Mouse (Mus musculus) neural tube, embryonic 15.5 days (tissue): Measurements from ENCODE around the gene Gas6. TPM values are rescaled to one million over a fixed set of nuclear protein-coding genes. Genes with fewer than 3 reads are reported as not detected.

Experiments used
- ATAC-seq: fragments of 200-750 bp; cut with Nextera tagmentation; 2 replicates; pipeline ENCODE4 v1.8.0; 2017; ENCODE audit warnings: mild to moderate bottlenecking, moderate TSS enrichment, moderate library complexity; ENCODE audit not compliant: low FRiP score
- H3K27ac ChIP-seq: fragments of 300-500 bp; sonication (generic); replicated peaks from 2 replicates; pipeline ENCODE4 v1.5.1; 2015; ENCODE audit warnings: mild to moderate bottlenecking, inconsistent platforms
- H3K27me3 ChIP-seq: fragments of 300-500 bp; sonication (generic); replicated peaks from 2 replicates; pipeline ENCODE4 v1.6.1; 2015; ENCODE audit warnings: inconsistent platforms
- H3K36me3 ChIP-seq: fragments of 300-500 bp; sonication (generic); 2 replicates; pipeline ENCODE4 v1.6.1; 2015; ENCODE audit warnings: inconsistent platforms
- H3K4me1 ChIP-seq: fragments of 300-500 bp; sonication (generic); 2 replicates; pipeline ENCODE4 v1.6.1; 2015; ENCODE audit warnings: inconsistent platforms
- H3K4me2 ChIP-seq: fragments of 300-500 bp; sonication (generic); 2 replicates; pipeline ENCODE4 v1.6.1; 2015; ENCODE audit warnings: inconsistent platforms, mild to moderate bottlenecking, moderate library complexity
- H3K4me3 ChIP-seq: fragments of 300-500 bp; sonication (generic); replicated peaks from 2 replicates; pipeline ENCODE4 v1.5.1; 2015; ENCODE audit warnings: mild to moderate bottlenecking, inconsistent platforms
- H3K9ac ChIP-seq: fragments of 300-500 bp; sonication (generic); replicated peaks from 2 replicates; pipeline ENCODE4 v1.6.1; 2015; ENCODE audit warnings: mild to moderate bottlenecking, inconsistent platforms
- H3K9me3 ChIP-seq: fragments of 300-500 bp; sonication (generic); replicated peaks from 2 replicates; pipeline ENCODE4 v1.6.1; 2016; ENCODE audit warnings: inconsistent platforms
- WGBS: fragments of 180-500 bp; shearing (Covaris S2); methylation state at CpG from one replicate; pipeline ENCODE4 v1.1.7; 2015; ENCODE audit warnings: mixed read lengths; 5-methylcytosine and 5-hydroxymethylcytosine counted together
- polyA plus RNA-seq: library from polyadenylated mRNA; unstranded; fragments of >200 nt; fragmentation: Nextera tagmentation; extraction: Ambion mirVana; gene quantifications from 2 replicates; pipeline ENCODE4 v1.2.1, GENCODE M21; 2015

The Gas6 gene
- polyA plus RNA-seq = 59.1 and 88.5 TPM in 2 replicates

DNA sequence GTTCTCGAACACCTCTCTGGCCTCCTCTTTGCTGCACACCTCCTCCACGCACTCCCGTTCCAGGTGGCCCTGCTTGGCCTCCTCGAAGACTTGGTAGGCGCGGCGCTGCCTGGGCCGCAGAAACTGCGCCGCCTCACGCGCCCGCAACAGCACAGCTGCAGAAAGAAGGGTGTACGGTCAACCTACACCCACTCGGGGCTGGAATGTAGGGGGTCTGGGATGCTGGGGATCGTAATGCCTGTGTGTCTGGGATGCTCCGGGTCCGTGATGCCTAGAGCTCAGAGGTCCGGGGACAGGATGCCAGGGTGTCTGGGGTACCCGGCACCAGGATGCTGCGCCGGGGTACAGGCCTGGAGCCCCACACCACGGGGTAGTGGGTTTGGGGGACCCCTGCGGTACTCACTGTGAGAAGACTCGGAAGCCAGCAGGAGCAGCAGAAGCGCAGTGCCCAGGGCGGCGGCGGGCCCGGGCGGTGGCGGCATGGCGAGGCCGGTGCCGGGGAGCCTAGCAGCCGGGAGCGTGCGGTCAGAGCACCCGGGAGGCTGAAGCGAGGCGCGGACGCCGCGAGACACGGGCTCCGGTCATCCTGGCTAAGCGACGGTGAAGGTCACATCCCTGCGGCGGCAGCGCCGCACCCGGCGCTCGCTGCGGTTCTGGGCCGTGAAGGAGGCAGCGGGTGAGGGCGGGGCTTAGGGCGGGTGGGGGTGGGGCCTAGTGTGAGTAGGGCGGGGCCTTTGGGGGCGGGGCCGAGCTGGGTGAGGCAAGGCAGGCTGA lies at the start of gene Gas6:
Gas6 (minus strand) TSS at position 633 of the 774 bp plus-strand sequence.
- Histone ChIP-seq H3K27me3 (0 out of 2 replicates have a peak, but pooled peaks cover 17% of the 10 kb centered on the region), H3K4me1 (peaks cover 32% of the 10 kb centered on the region), H3K4me3 (peak within 1 kb of the TSS; percentile 56), H3K9me3 (no peaks in the 10 kb centered on the region), H3K36me3 (no peaks in the 10 kb centered on the region), H3K27ac (peak within 1 kb of the TSS; percentile 67), H3K9ac (peak within 1 kb of the TSS; percentile 74), H3K4me2 (peak within 1 kb of the TSS; percentile 80)
- WGBS = 3% methylated on average over 63 of the region's 64 CpGs
- ATAC-seq = peak; percentile 86

- Histone ChIP-seq H3K9ac (no peak overlapping the region), H3K27ac (no peak overlapping the region), H3K4me2 (no peak overlapping the region), H3K4me1 (no peaks in the 10 kb centered on the region), H3K9me3 (no peaks in the 10 kb centered on the region), H3K36me3 (no peaks in the 10 kb centered on the region), H3K27me3 (no peaks in the 10 kb centered on the region; the same call in 1 of the 2 replicates), H3K4me3 (no peak overlapping the region)
- 66% methylated on average over 5 of the region's 5 CpGs for WGBS
- no peak for ATAC-seq
These were observed 47.2 kb upstream of the Gas6 start for GRCm38 (mm10) chr8:13541526-13541925.

DNA sequence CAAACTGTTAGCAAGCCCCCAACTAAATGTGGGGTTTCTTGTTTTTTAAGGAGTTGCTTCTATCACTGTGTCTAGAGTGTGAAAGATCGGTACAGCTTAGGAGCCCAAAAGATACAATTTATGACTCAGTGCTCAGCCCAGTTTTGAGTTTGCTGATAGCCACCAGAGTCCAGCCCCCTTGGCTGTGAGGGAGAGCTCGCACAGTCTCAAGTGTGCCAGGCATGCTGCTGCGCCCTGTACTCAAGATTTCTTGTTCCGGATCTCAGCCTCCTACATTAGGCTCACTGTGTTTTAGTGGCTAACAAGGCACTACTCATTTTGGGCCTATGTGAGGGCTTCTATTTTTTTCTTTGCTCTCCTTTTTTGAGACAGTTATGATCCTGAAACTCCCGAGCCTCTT lies 45.8 kb upstream of the Gas6 start:
- H3K9ac ChIP-seq = no peak overlapping the region
- no peaks in the 10 kb centered on the region for H3K4me1 ChIP-seq
- WGBS = 90% methylated on average over 5 of the region's 5 CpGs

DNA sequence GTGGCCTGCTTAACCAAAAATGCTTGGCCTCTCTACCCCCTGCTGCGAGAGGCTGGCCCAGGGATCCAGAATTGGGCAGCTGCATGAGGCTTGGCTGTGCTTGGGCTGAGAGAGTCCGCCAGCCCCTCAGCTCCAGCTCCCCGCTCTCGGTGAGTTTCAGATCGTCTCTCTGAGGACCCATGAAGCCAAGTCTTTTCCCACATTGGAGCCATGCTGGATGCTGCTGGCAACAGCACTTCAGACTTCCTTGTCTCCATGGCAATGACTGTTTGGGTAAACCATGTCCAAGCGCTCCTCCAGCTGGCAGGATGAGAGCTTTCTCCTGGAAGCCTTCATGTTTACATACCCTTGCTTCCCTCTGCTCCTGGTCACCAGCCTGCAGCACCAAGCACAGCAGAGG lies 44.5 kb upstream of the Gas6 start:
- 49% methylated on average over 6 of the region's 6 CpGs for WGBS

More for the DNA sequence above, 45.8 kb upstream of the Gas6 start:
- Histone ChIP-seq H3K27me3 (no peaks in the 10 kb centered on the region; the same call in 1 of the 2 replicates), H3K36me3 (no peaks in the 10 kb centered on the region), H3K4me2 (no peak overlapping the region), H3K4me3 (no peak overlapping the region), H3K27ac (no peak overlapping the region), H3K9me3 (no peaks in the 10 kb centered on the region)
- no peak for ATAC-seq

GRCm38 (mm10) chr8:13537102-13537501 lies 42.8 kb upstream of the Gas6 start:
- Histone ChIP-seq H3K4me1 (peaks cover 12% of the 10 kb centered on the region), H3K9me3 (no peaks in the 10 kb centered on the region), H3K9ac (no peak overlapping the region), H3K27me3 (no peaks in the 10 kb centered on the region; the same call in 1 of the 2 replicates), H3K27ac (no peak overlapping the region), H3K36me3 (no peaks in the 10 kb centered on the region), H3K4me2 (no peak overlapping the region), H3K4me3 (no peak overlapping the region)
- no peak for ATAC-seq
- 36% methylated on average over 2 of the region's 2 CpGs for WGBS

More for the DNA sequence above, 44.5 kb upstream of the Gas6 start:
- no peaks in the 10 kb centered on the region for H3K4me1 ChIP-seq
- no peaks in the 10 kb centered on the region for H3K36me3 ChIP-seq
- no peak overlapping the region for H3K4me3 ChIP-seq
- no peak overlapping the region for H3K9ac ChIP-seq
- ATAC-seq = peak; percentile 53; the same call in 1 of the 2 replicates
- H3K4me2 ChIP-seq = no peak overlapping the region
- H3K27me3 ChIP-seq = no peaks in the 10 kb centered on the region; the same call in 1 of the 2 replicates
- H3K27ac ChIP-seq = no peak overlapping the region; the same call in 1 of the 2 replicates
- no peaks in the 10 kb centered on the region for H3K9me3 ChIP-seq

DNA sequence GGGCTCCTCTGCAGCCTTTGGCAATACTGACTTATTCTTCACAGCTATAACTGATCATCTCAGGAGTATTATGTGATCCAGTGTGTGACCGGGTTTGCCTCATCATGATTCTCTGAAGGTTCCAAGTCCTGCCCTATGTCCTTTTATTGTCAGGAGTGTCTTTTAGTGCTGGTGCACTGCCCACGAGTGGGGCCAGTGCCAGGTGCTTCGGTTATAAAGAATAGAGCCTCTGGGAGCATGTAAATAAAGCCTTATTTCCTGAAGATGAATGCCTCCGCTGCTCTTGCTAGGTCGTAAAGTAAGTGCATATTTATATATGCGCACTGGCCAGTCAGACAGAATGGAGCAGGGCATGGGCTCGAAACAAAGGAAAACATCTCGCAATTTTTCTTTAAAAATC lies 38.8 kb upstream of the Gas6 start:
- Histone ChIP-seq H3K9me3 (no peaks in the 10 kb centered on the region), H3K27ac (no peak overlapping the region), H3K9ac (no peak overlapping the region), H3K4me2 (no peak overlapping the region), H3K36me3 (no peaks in the 10 kb centered on the region), H3K4me3 (no peak overlapping the region), H3K4me1 (peaks cover 37% of the 10 kb centered on the region), H3K27me3 (no peaks in the 10 kb centered on the region)
- ATAC-seq = no peak
- 53% methylated on average over 8 of the region's 8 CpGs for WGBS

GRCm38 (mm10) chr8:13531602-13532171 lies 37.4 kb upstream of the Gas6 start:
- WGBS = 58% methylated on average over 9 of the region's 9 CpGs
- no peaks in the 10 kb centered on the region for H3K36me3 ChIP-seq
- no peak overlapping the region for H3K4me3 ChIP-seq
- H3K27ac ChIP-seq = peak overlapping the region; percentile 68
- peaks cover 37% of the 10 kb centered on the region for H3K4me1 ChIP-seq
- H3K4me2 ChIP-seq = no peak overlapping the region
- no peak for ATAC-seq
- H3K9me3 ChIP-seq = no peaks in the 10 kb centered on the region
- H3K9ac ChIP-seq = no peak overlapping the region
- H3K27me3 ChIP-seq = no peaks in the 10 kb centered on the region

DNA sequence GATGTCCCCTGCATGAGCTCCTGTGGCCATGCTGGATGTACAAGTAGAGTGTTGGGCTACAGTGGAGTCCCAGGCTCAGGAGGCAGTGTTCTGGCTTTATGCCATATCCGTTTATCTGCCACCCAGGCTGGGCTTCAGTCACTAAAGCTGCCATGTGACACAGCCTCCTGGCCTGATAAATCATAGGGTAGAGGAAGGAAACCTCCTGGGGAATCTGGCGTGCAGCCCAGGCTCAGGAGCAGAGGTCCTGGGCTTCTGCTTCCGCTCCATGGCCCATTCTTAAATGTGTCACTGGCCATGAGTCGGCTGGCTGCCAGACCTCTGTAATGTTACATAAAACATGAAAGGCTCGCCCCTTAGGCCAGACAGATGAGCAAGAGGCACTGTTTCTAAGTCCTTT lies 36.7 kb upstream of the Gas6 start:
- Histone ChIP-seq H3K27me3 (no peaks in the 10 kb centered on the region), H3K9ac (no peak overlapping the region), H3K4me2 (no peak overlapping the region), H3K4me3 (no peak overlapping the region), H3K36me3 (no peaks in the 10 kb centered on the region), H3K9me3 (no peaks in the 10 kb centered on the region), H3K4me1 (peaks cover 37% of the 10 kb centered on the region), H3K27ac (peak overlapping the region; percentile 68)
- ATAC-seq = peak; percentile 80
- WGBS = 21% methylated on average over 5 of the region's 5 CpGs

- no peak overlapping the region for H3K9ac ChIP-seq
- H3K4me1 ChIP-seq = peaks cover 37% of the 10 kb centered on the region
- H3K4me2 ChIP-seq = no peak overlapping the region
- WGBS = 70% methylated on average over 3 of the region's 3 CpGs
- 0 out of 2 replicates have a peak, but pooled peaks have one; percentile 18 for ATAC-seq
- no peaks in the 10 kb centered on the region for H3K27me3 ChIP-seq
- H3K9me3 ChIP-seq = no peaks in the 10 kb centered on the region
- no peaks in the 10 kb centered on the region for H3K36me3 ChIP-seq
- peak overlapping the region; percentile 68 for H3K27ac ChIP-seq
- no peak overlapping the region for H3K4me3 ChIP-seq
These were observed 36.1 kb upstream of the Gas6 start for GRCm38 (mm10) chr8:13530401-13530800.

- 61% methylated on average over 7 of the region's 7 CpGs for WGBS
- Histone ChIP-seq H3K4me3 (no peak overlapping the region), H3K4me1 (peaks cover 37% of the 10 kb centered on the region), H3K9ac (no peak overlapping the region), H3K4me2 (no peak overlapping the region), H3K27ac (peak overlapping the region; percentile 68), H3K9me3 (no peaks in the 10 kb centered on the region), H3K36me3 (no peaks in the 10 kb centered on the region), H3K27me3 (no peaks in the 10 kb centered on the region)
- ATAC-seq = peak; percentile 79
These were observed 35.6 kb upstream of the Gas6 start for GRCm38 (mm10) chr8:13529891-13530316.

DNA sequence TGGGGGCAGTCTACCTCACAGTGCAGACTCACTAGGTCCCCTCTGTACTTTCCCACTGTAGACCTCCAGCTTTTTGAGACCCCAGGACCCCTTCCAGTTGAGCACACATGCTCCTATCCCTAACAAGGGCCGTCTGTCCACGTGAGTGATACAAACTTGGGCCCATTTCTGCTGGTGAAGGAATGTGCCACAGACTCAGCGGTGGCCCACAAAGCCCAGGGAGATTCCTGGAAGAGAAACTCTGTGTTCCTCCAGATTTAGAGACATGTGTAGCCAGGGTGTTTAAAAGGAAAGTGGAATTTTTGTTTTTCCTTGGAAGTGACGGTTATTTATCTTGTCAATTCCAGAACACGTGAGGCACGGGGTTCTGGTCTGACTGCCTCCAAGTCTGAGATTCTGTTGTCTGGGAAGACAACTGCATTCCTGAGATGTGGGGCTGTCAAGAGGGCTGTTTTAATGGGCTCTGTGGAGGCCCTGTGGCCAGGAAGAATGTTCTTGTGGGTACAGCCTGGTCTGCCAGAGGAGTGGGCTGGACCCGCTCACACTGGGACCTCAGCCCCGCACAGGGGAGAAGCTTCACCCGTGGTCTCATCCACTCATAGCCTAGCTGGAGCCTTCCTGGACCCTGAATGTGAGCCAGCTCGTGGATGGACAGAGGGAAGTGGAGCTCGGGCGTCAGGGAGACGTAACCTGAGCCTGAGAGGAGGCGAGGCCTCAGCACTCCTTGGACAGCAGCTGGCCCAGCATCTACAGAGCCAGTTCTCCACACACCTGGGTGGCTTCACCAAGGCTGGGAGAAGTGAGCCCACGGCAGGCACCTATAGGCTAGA lies 34.9 kb upstream of the Gas6 start:
- ATAC-seq = no peak
- Histone ChIP-seq H3K4me2 (no peak overlapping the region), H3K4me3 (no peak overlapping the region), H3K9ac (no peak overlapping the region), H3K27me3 (no peaks in the 10 kb centered on the region), H3K36me3 (no peaks in the 10 kb centered on the region), H3K9me3 (no peaks in the 10 kb centered on the region), H3K4me1 (peaks cover 37% of the 10 kb centered on the region), H3K27ac (peak overlapping the region; percentile 28; the same call in 1 of the 2 replicates)
- WGBS = 75% methylated on average over 15 of the region's 15 CpGs
